Mouse (Mus musculus): ENCODE results near the gene Msln. TPM values are rescaled to one million over a fixed set of nuclear protein-coding genes. Genes with fewer than 3 reads are reported as not detected.

Msln gene
- total and polyA plus RNA-seq, 2 experiments = 0.74 to 1.1 TPM

GRCm38 (mm10) chr17:25756378-25757242 lies 2.4 kb upstream of the Msln start:
- H3K27ac ChIP-seq (replicated peaks; ENCODE audit: insufficient read depth, low read depth, low read length) = no peak overlapping the region
- WGBS = 75% methylated on average over 9 of the region's 9 CpGs

GRCm38 (mm10) chr17:25755627-25756377 lies 1.6 kb upstream of the Msln start:
- H3K4me1 ChIP-seq (ENCODE audit: control insufficient read depth, insufficient read depth, low read length) = no peaks in the 10 kb centered on the region
- no peak overlapping the region for H3K9ac ChIP-seq (ENCODE audit: low read depth, low read length)
- no peaks in the 10 kb centered on the region for H3K36me3 ChIP-seq (ENCODE audit: control insufficient read depth, insufficient read depth, low read length)
- H3K4me3 ChIP-seq (ENCODE audit: insufficient read depth, low read depth, low read length) = no peak overlapping the region
- DNase-seq (ENCODE audit: extremely low read depth, low read depth, low spot score) = no peak
- H3K27me3 ChIP-seq (ENCODE audit: control insufficient read depth, insufficient read depth, low read length) = no peaks in the 10 kb centered on the region
- no peaks in the 10 kb centered on the region for H3K79me2 ChIP-seq (ENCODE audit: control insufficient read depth, insufficient read depth, low read length)
- no peak for TF ChIP-seq CTCF (IDR thresholded peaks at IDR 0.05; ENCODE audit: low read depth, low read length)
- TF ChIP-seq POLR2A (IDR thresholded peaks at IDR 0.05; ENCODE audit: extremely low read depth, insufficient read depth, low read length) = no peak
- H3K27ac ChIP-seq (replicated peaks; ENCODE audit: insufficient read depth, low read depth, low read length) = no peak overlapping the region
- WGBS = 39% methylated on average over 4 of the region's 4 CpGs

More at GRCm38 (mm10) chr17:25756378-25757242, 2.4 kb upstream of the Msln start:
- Histone ChIP-seq H3K79me2 (ENCODE audit: control insufficient read depth, insufficient read depth, low read length) (no peaks in the 10 kb centered on the region), H3K4me3 (ENCODE audit: insufficient read depth, low read depth, low read length) (no peak overlapping the region), H3K27me3 (ENCODE audit: control insufficient read depth, insufficient read depth, low read length) (no peaks in the 10 kb centered on the region), H3K9ac (ENCODE audit: low read depth, low read length) (no peak overlapping the region), H3K36me3 (ENCODE audit: control insufficient read depth, insufficient read depth, low read length) (no peaks in the 10 kb centered on the region), H3K4me1 (ENCODE audit: control insufficient read depth, insufficient read depth, low read length) (no peaks in the 10 kb centered on the region)
- no peak for DNase-seq (ENCODE audit: extremely low read depth, low read depth, low spot score)
- TF ChIP-seq POLR2A (IDR thresholded peaks at IDR 0.05; ENCODE audit: extremely low read depth, insufficient read depth, low read length) (no peak), CTCF (IDR thresholded peaks at IDR 0.05; ENCODE audit: low read depth, low read length) (no peak)

GRCm38 (mm10) chr17:25755086-25755485 lies 908 bp upstream of the Msln start:
- Histone ChIP-seq H3K27ac (replicated peaks; ENCODE audit: insufficient read depth, low read depth, low read length) (no peak overlapping the region), H3K27me3 (ENCODE audit: control insufficient read depth, insufficient read depth, low read length) (no peaks in the 10 kb centered on the region), H3K9ac (ENCODE audit: low read depth, low read length) (no peak overlapping the region), H3K36me3 (ENCODE audit: control insufficient read depth, insufficient read depth, low read length) (no peaks in the 10 kb centered on the region), H3K79me2 (ENCODE audit: control insufficient read depth, insufficient read depth, low read length) (no peaks in the 10 kb centered on the region), H3K4me3 (ENCODE audit: insufficient read depth, low read depth, low read length) (no peak overlapping the region), H3K4me1 (ENCODE audit: control insufficient read depth, insufficient read depth, low read length) (no peaks in the 10 kb centered on the region)
- TF ChIP-seq POLR2A (IDR thresholded peaks at IDR 0.05; ENCODE audit: extremely low read depth, insufficient read depth, low read length) = no peak
- no peak for TF ChIP-seq CTCF (IDR thresholded peaks at IDR 0.05; ENCODE audit: low read depth, low read length)
- 76% methylated on average over 4 of the region's 4 CpGs for WGBS
- no peak for DNase-seq (ENCODE audit: extremely low read depth, low read depth, low spot score)

- DNase-seq (ENCODE audit: extremely low read depth, low read depth, low spot score) = no peak
- TF ChIP-seq CTCF (IDR thresholded peaks at IDR 0.05; ENCODE audit: low read depth, low read length) = no peak
- TF ChIP-seq POLR2A (IDR thresholded peaks at IDR 0.05; ENCODE audit: extremely low read depth, insufficient read depth, low read length) = no peak
- WGBS = 30% methylated on average over 5 of the region's 5 CpGs
These were observed 2.7 kb downstream of the Msln start for GRCm38 (mm10) chr17:25751446-25751845.

GRCm38 (mm10) chr17:25749314-25749713 lies 4.9 kb downstream of the Msln start:
- WGBS = 85% methylated on average over 6 of the region's 6 CpGs

More at GRCm38 (mm10) chr17:25751446-25751845, 2.7 kb downstream of the Msln start:
- no peak overlapping the region for H3K27ac ChIP-seq (replicated peaks; ENCODE audit: insufficient read depth, low read depth, low read length)
- no peaks in the 10 kb centered on the region for H3K4me1 ChIP-seq (ENCODE audit: control insufficient read depth, insufficient read depth, low read length)
- H3K9ac ChIP-seq (ENCODE audit: low read depth, low read length) = no peak overlapping the region
- H3K36me3 ChIP-seq (ENCODE audit: control insufficient read depth, insufficient read depth, low read length) = no peaks in the 10 kb centered on the region
- no peaks in the 10 kb centered on the region for H3K79me2 ChIP-seq (ENCODE audit: control insufficient read depth, insufficient read depth, low read length)
- no peaks in the 10 kb centered on the region for H3K27me3 ChIP-seq (ENCODE audit: control insufficient read depth, insufficient read depth, low read length)
- no peak overlapping the region for H3K4me3 ChIP-seq (ENCODE audit: insufficient read depth, low read depth, low read length)

More at GRCm38 (mm10) chr17:25749314-25749713, 4.9 kb downstream of the Msln start:
- H3K4me3 ChIP-seq (ENCODE audit: insufficient read depth, low read depth, low read length) = no peak overlapping the region
- H3K4me1 ChIP-seq (ENCODE audit: control insufficient read depth, insufficient read depth, low read length) = no peaks in the 10 kb centered on the region
- no peaks in the 10 kb centered on the region for H3K27me3 ChIP-seq (ENCODE audit: control insufficient read depth, insufficient read depth, low read length)
- H3K9ac ChIP-seq (ENCODE audit: low read depth, low read length) = no peak overlapping the region
- no peak for TF ChIP-seq POLR2A (IDR thresholded peaks at IDR 0.05; ENCODE audit: extremely low read depth, insufficient read depth, low read length)
- TF ChIP-seq CTCF (IDR thresholded peaks at IDR 0.05; ENCODE audit: low read depth, low read length) = no peak
- no peak overlapping the region for H3K27ac ChIP-seq (replicated peaks; ENCODE audit: insufficient read depth, low read depth, low read length)
- no peak for DNase-seq (ENCODE audit: extremely low read depth, low read depth, low spot score)
- H3K79me2 ChIP-seq (ENCODE audit: control insufficient read depth, insufficient read depth, low read length) = no peaks in the 10 kb centered on the region
- H3K36me3 ChIP-seq (ENCODE audit: control insufficient read depth, insufficient read depth, low read length) = no peaks in the 10 kb centered on the region

All from liver, adult 2 months (tissue).